ENCODE assay signal across 13 mouse cellular contexts in the genomic region with DNA sequence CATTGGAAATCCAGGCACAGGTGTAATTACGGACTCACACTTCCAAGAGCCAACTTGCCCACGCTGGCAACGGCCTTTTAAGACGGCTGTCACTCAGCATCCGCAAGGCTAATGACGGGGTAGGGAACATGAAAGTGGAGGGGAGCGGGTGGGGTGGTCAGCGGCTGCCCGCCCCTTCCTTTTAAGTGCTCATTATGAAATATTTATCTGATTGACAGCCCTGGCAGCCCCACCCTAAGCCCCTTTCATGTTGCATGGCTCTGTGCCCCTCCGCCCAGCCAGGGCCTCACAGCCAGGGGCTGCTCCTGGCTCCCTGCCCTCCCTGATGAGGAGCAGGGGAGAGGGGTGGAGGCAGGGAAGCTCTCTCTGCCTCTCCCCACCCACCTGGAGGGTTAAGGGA.
DNase-seq lines count a peak whose midpoint lies in the region; ATAC-seq and TF ChIP-seq lines count a peak whose summit lies in the region.
"Had no signal": no experiment of that assay in that cellular context is flagged by ENCODE, and none has a peak within 500 bp of the region (broad histone marks: within the 10 kb centered on the region; RNA-seq: fewer than 3 reads in every experiment).

No protein-coding gene starts in this region.

- peak; percentile 58; the same call in 1 of the 2 replicates for ATAC-seq in kidney, embryonic 16.5 days (ENCODE audit: low FRiP score, low TSS enrichment)
- ATAC-seq in G1E (ENCODE audit: extremely low read depth, insufficient number of reproducible peaks, low FRiP score, poor library complexity, severe bottlenecking), result no peak
- ATAC-seq: Patski had no signal

- no peak for DNase-seq in kidney, postnatal 14 days
- no peak for DNase-seq in G1E (ENCODE audit: low spot score)
- no peak for DNase-seq in forebrain, embryonic 10.5 days (ENCODE audit: extremely low spot score, low spot score)
- peak; percentile 16 to 58 for DNase-seq in lung, postnatal 4 days
- DNase-seq in thymus, postnatal 4 days, result no peak
- no peak for DNase-seq in cerebellum, adult 2 months
- no peak for DNase-seq in adrenal gland, adult 8-10 months
- DNase-seq: adrenal gland, adult 2 months; kidney, adult 18-20 months had no signal

- no peaks in the 10 kb centered on the region for H3K36me3 ChIP-seq in kidney, embryonic 16.5 days (ENCODE audit: insufficient read depth, low read length)
- no peaks in the 10 kb centered on the region for H3K36me3 ChIP-seq in G1E (replicated peaks)
- no peaks in the 10 kb centered on the region for H3K36me3 ChIP-seq in forebrain, embryonic 10.5 days (replicated peaks)
- H3K36me3 ChIP-seq: neural tube, embryonic 12.5 days had no signal

- no peak overlapping the region for H3K9ac ChIP-seq in kidney, embryonic 16.5 days (replicated peaks; ENCODE audit: low read length)
- H3K9ac ChIP-seq: neural tube, embryonic 12.5 days had no signal

- H3K27ac ChIP-seq in kidney, embryonic 16.5 days (ENCODE audit: low read length), result no peak overlapping the region
- H3K27ac ChIP-seq in forebrain, embryonic 10.5 days, result 0 out of 2 replicates have a peak overlapping the region, but pooled peaks have one; percentile 25
- no peak overlapping the region for H3K27ac ChIP-seq in cerebellum, adult 2 months (ENCODE audit: insufficient read depth, low read length)
- H3K27ac ChIP-seq: macrophage; neural tube, embryonic 12.5 days had no signal

- TF ChIP-seq CTCF in G1E (IDR thresholded peaks at IDR 0.05; ENCODE audit: low read depth, low read length), result no peak
- TF ChIP-seq CTCF in cerebellum, adult 2 months (IDR thresholded peaks at IDR 0.05; ENCODE audit: borderline replicate concordance, insufficient read depth, low read depth, low read length), result no peak

- no peak overlapping the region for H3K4me3 ChIP-seq in kidney, embryonic 16.5 days (ENCODE audit: low read length)
- peak overlapping the region; percentile 22; the same call in 1 of the 2 replicates for H3K4me3 ChIP-seq in G1E (ENCODE audit: low read depth, low read length)
- peak overlapping the region; percentile 11; the same call in 1 of the 2 replicates for H3K4me3 ChIP-seq in forebrain, embryonic 10.5 days
- H3K4me3 ChIP-seq in cerebellum, adult 2 months (replicated peaks; ENCODE audit: insufficient read depth, low read depth, low read length), result no peak overlapping the region
- H3K4me3 ChIP-seq: neural tube, embryonic 12.5 days had no signal

- peaks cover 41% of the 10 kb centered on the region for H3K27me3 ChIP-seq in kidney, embryonic 16.5 days (ENCODE audit: insufficient read depth, low read length)
- H3K27me3 ChIP-seq in G1E (ENCODE audit: insufficient read depth, low read length), result no peaks in the 10 kb centered on the region
- H3K27me3 ChIP-seq in forebrain, embryonic 10.5 days (ENCODE audit: poor library complexity, severe bottlenecking), result peaks cover 88% of the 10 kb centered on the region
- no peaks in the 10 kb centered on the region; the same call in 1 of the 2 replicates for H3K27me3 ChIP-seq in cerebellum, adult 2 months (ENCODE audit: control insufficient read depth, insufficient read depth, low read length)

- WGBS in kidney, embryonic 16.5 days, result 11% methylated on average over 10 of the region's 10 CpGs
- WGBS in forebrain, embryonic 10.5 days, result 21% methylated on average over 10 of the region's 10 CpGs
- 5% methylated on average over 10 of the region's 10 CpGs for WGBS in cerebellum, adult 2 months

- no peaks in the 10 kb centered on the region for H3K4me1 ChIP-seq in kidney, embryonic 16.5 days (ENCODE audit: insufficient read depth, low read length)
- no peaks in the 10 kb centered on the region for H3K4me1 ChIP-seq in G1E (ENCODE audit: insufficient read depth, low read depth, low read length)
- H3K4me1 ChIP-seq in forebrain, embryonic 10.5 days, result peaks cover 39% of the 10 kb centered on the region
- H3K4me1 ChIP-seq in cerebellum, adult 2 months (ENCODE audit: control insufficient read depth, insufficient read depth, low read length), result no peaks in the 10 kb centered on the region
- H3K4me1 ChIP-seq: neural tube, embryonic 12.5 days had no signal

- H3K9me3 ChIP-seq in kidney, embryonic 16.5 days (ENCODE audit: low read length), result no peaks in the 10 kb centered on the region
- H3K9me3 ChIP-seq in G1E (replicated peaks), result peaks cover 68% of the 10 kb centered on the region
- peaks cover 5% of the 10 kb centered on the region; the same call in 1 of the 2 replicates for H3K9me3 ChIP-seq in forebrain, embryonic 10.5 days
- H3K9me3 ChIP-seq: neural tube, embryonic 12.5 days had no signal

- H3K4me2 ChIP-seq in kidney, embryonic 16.5 days (replicated peaks; ENCODE audit: low read depth, low read length), result no peak overlapping the region
- H3K4me2 ChIP-seq: neural tube, embryonic 12.5 days had no signal

- TF ChIP-seq POLR2A in cerebellum, adult 2 months (IDR thresholded peaks at IDR 0.05; ENCODE audit: borderline replicate concordance, insufficient read depth, low read length), result no peak

Comparison
In these comparisons a context has a peak if more than half of its experiments do, and no peak if none do; other contexts are left out.
1. H3K4me3 ChIP-seq: peak in G1E (single experiment) and forebrain, embryonic 10.5 days (single experiment); none in kidney, embryonic 16.5 days (single experiment) and cerebellum, adult 2 months (single experiment).
2. DNase-seq: peak in lung, postnatal 4 days (2 of 2); none in kidney, postnatal 14 days (single experiment), G1E (single experiment), forebrain, embryonic 10.5 days (single experiment), thymus, postnatal 4 days (single experiment), cerebellum, adult 2 months (0 of 2) and adrenal gland, adult 8-10 months (single experiment).